Mouse (Mus musculus): ENCODE measurements around the gene Itga2b.

Itga2b gene

GRCm38 (mm10) chr11:102469648-102470357 is at the start of gene Itga2b:
TSS of gene Itga2b (minus strand) at chr11:102470122.
- no peak for DNase-seq (ENCODE audit: low spot score)

GRCm38 (mm10) chr11:102514793-102515424 is 45.0 kb upstream of the Itga2b start:
- no peak for DNase-seq (ENCODE audit: low spot score)

- no peak for DNase-seq (ENCODE audit: low spot score)
These were observed 40.3 kb upstream of the Itga2b start for GRCm38 (mm10) chr11:102510226-102510625.

- no peak for DNase-seq (ENCODE audit: low spot score)
These were observed 26.8 kb upstream of the Itga2b start for GRCm38 (mm10) chr11:102496732-102497131.

GRCm38 (mm10) chr11:102496206-102496605 is 26.3 kb upstream of the Itga2b start:
- no peak for DNase-seq (ENCODE audit: low spot score)

GRCm38 (mm10) chr11:102495742-102496141 is 25.8 kb upstream of the Itga2b start:
- no peak for DNase-seq (ENCODE audit: low spot score)

GRCm38 (mm10) chr11:102495114-102495513 is 25.2 kb upstream of the Itga2b start:
- DNase-seq (ENCODE audit: low spot score), result no peak

GRCm38 (mm10) chr11:102494063-102494650 is 24.2 kb upstream of the Itga2b start:
- DNase-seq (ENCODE audit: low spot score), result no peak

GRCm38 (mm10) chr11:102493241-102493640 is 23.3 kb upstream of the Itga2b start:
- no peak for DNase-seq (ENCODE audit: low spot score)

- DNase-seq (ENCODE audit: low spot score), result no peak
These were observed 18.0 kb upstream of the Itga2b start for GRCm38 (mm10) chr11:102487901-102488300.

- no peak for DNase-seq (ENCODE audit: low spot score)
These were observed 16.9 kb upstream of the Itga2b start for GRCm38 (mm10) chr11:102486733-102487386.

- no peak for DNase-seq (ENCODE audit: low spot score)
These were observed 11.9 kb upstream of the Itga2b start for GRCm38 (mm10) chr11:102481779-102482178.

GRCm38 (mm10) chr11:102480897-102481296 is 11.0 kb upstream of the Itga2b start:
- no peak for DNase-seq (ENCODE audit: low spot score)

GRCm38 (mm10) chr11:102480111-102480510 is 10.2 kb upstream of the Itga2b start:
- DNase-seq (ENCODE audit: low spot score), result no peak

GRCm38 (mm10) chr11:102479581-102479980 is 9.7 kb upstream of the Itga2b start:
- no peak for DNase-seq (ENCODE audit: low spot score)

GRCm38 (mm10) chr11:102478671-102479070 is 8.7 kb upstream of the Itga2b start:
- DNase-seq (ENCODE audit: low spot score), result no peak

GRCm38 (mm10) chr11:102475027-102475426 is 5.1 kb upstream of the Itga2b start:
- DNase-seq (ENCODE audit: low spot score), result no peak

GRCm38 (mm10) chr11:102467041-102467631 is 2.8 kb downstream of the Itga2b start:
- DNase-seq (ENCODE audit: low spot score), result peak; percentile 92

- DNase-seq (ENCODE audit: low spot score), result no peak
These were observed 4.0 kb downstream of the Itga2b start for GRCm38 (mm10) chr11:102465713-102466436.

- no peak for DNase-seq (ENCODE audit: low spot score)
These were observed 5.0 kb downstream of the Itga2b start for GRCm38 (mm10) chr11:102464901-102465300.

GRCm38 (mm10) chr11:102461764-102462163 is 8.2 kb downstream of the Itga2b start:
- DNase-seq (ENCODE audit: low spot score), result no peak

GRCm38 (mm10) chr11:102460541-102460940 is 9.4 kb downstream of the Itga2b start:
- DNase-seq (ENCODE audit: low spot score), result no peak
